Mouse (Mus musculus) heart, embryonic 14.5 days (tissue): ENCODE data around the gene Stard10. TPM values are rescaled to one million over a fixed set of nuclear protein-coding genes. Genes with fewer than 3 reads are reported as not detected.

ENCODE experiments used
- ATAC-seq: fragments of 200-750 bp; cut with Nextera tagmentation; 2 replicates; pipeline ENCODE4 v1.8.0; 2017; ENCODE audit warnings: low read depth, moderate TSS enrichment; ENCODE audit not compliant: insufficient number of reproducible peaks, insufficient read depth, low FRiP score
- H3K27ac ChIP-seq, 2 experiments: fragments of 200-500 bp in 1 of 2; fragments of 300-500 bp in 1 of 2; sonication (generic) in 1 of 2; replicated peaks in 1 of 2; 2 replicates each; pipeline ENCODE4 v1.5.1; 2012 to 2014; ENCODE audit warnings: low read depth in 2 of 2, low read length in 2 of 2, control low read depth in 1 of 2, mild to moderate bottlenecking in 1 of 2, mixed read lengths in 1 of 2; ENCODE audit not compliant: control insufficient read depth in 1 of 2, insufficient read depth in 1 of 2
- H3K27me3 ChIP-seq: fragments of 300-500 bp; sonication (generic); 2 replicates; pipeline ENCODE4 v1.6.1; 2014; ENCODE audit warnings: mild to moderate bottlenecking, low read length, control low read depth; ENCODE audit not compliant: control insufficient read depth, insufficient read depth
- H3K36me3 ChIP-seq: fragments of 300-500 bp; sonication (generic); 2 replicates; pipeline ENCODE4 v1.6.1; 2014; ENCODE audit warnings: mild to moderate bottlenecking, control low read depth, low read length, mixed read lengths; ENCODE audit not compliant: control insufficient read depth, insufficient read depth
- H3K4me1 ChIP-seq, 2 experiments: fragments of 200-500 bp in 1 of 2; fragments of 300-500 bp in 1 of 2; sonication (generic) in 1 of 2; 2 replicates each; pipeline ENCODE4 v1.6.1; 2012 to 2014; ENCODE audit warnings: low read length in 2 of 2, control low read depth in 1 of 2, mixed read lengths in 1 of 2; ENCODE audit not compliant: control insufficient read depth in 2 of 2, insufficient read depth in 2 of 2
- H3K4me2 ChIP-seq: fragments of 300-500 bp; sonication (generic); 2 replicates; pipeline ENCODE4 v1.6.1; 2014; ENCODE audit warnings: mild to moderate bottlenecking, low read length
- H3K4me3 ChIP-seq, 2 experiments: fragments of 200-500 bp in 1 of 2; fragments of 300-500 bp in 1 of 2; sonication (generic) in 1 of 2; 2 replicates each; pipeline ENCODE4 v1.5.1; 2012 to 2014; ENCODE audit warnings: low read length in 2 of 2, mild to moderate bottlenecking in 2 of 2, control low read depth in 1 of 2, low read depth in 1 of 2, moderate library complexity in 1 of 2; ENCODE audit not compliant: control insufficient read depth in 1 of 2, insufficient read depth in 1 of 2
- H3K9ac ChIP-seq: fragments of 300-500 bp; sonication (generic); 2 replicates; pipeline ENCODE4 v1.6.1; 2014; ENCODE audit warnings: mild to moderate bottlenecking, low read length
- H3K9me3 ChIP-seq: fragments of 300-500 bp; sonication (generic); 2 replicates; pipeline ENCODE4 v1.6.1; 2016; ENCODE audit warnings: low read length, control low read depth; ENCODE audit not compliant: control insufficient read depth
- WGBS: fragments of 180-500 bp; shearing (Covaris S2); extraction: QIAGEN DNeasy Blood & Tissue Kit; methylation state at CpG from one replicate; pipeline ENCODE4 v1.1.7; 2014; 5-methylcytosine and 5-hydroxymethylcytosine counted together
- polyA plus RNA-seq: library from polyadenylated mRNA; unstranded; fragments of >200 nt; fragmentation: Nextera tagmentation; extraction: Ambion mirVana; gene quantifications from 2 replicates; pipeline ENCODE4 v1.2.1, GENCODE M21; 2014

The Stard10 gene
- polyA plus RNA-seq, 1 experiment from 2014 or later = 61.7 TPM

DNA sequence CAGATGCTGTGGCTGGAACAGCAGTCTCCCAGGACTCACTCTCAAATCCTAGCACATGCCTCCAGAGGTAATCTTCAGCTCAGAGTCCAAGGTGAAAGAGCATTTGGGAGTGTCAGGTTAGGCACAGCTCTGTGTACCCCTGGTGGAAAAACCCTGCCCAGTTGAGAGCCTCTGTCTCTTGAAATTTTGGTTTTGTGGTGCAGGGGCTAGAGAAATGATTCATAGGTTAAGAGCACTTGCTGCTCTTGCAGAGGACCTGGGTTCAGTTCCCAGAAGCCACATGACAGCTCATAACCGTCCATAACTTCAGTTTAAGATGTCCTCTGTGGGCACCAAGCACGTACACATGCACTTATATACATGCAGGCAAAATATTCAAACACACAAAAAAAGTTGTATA, 29.1 kb upstream of the Stard10 start:
- WGBS = 71% methylated on average over 2 of the region's 2 CpGs
- Histone ChIP-seq H3K27ac (no peak overlapping the region), H3K9me3 (no peaks in the 10 kb centered on the region), H3K27me3 (no peaks in the 10 kb centered on the region), H3K9ac (no peak overlapping the region), H3K36me3 (peaks cover 88% of the 10 kb centered on the region), H3K4me3 (no peak overlapping the region), H3K4me2 (no peak overlapping the region), H3K4me1 (no peaks in the 10 kb centered on the region)
- ATAC-seq = no peak

DNA sequence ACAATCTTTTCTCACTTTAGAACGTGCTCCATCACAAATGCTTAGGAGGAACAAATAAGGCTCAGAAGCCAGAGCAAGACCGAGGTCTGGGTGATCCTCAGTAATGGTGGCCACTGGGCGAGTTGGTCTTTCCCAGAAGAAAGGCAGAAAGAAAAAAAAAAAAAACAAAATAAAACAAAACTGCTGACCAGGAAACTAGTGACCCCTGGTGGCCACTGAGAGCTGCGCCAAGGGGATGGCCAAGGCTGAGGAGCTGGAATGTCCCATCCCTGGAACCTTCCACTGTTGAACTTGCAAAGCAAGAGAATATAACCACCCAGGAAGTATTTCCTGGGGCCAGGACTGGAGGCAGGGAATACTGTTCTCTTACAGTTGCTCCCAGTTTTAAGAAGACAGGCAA, 28.4 kb upstream of the Stard10 start:
- no peak for ATAC-seq
- 37% methylated on average over 4 of the region's 4 CpGs for WGBS
- no peaks in the 10 kb centered on the region for H3K9me3 ChIP-seq
- H3K36me3 ChIP-seq = peaks cover 88% of the 10 kb centered on the region
- no peaks in the 10 kb centered on the region for H3K27me3 ChIP-seq
- no peaks in the 10 kb centered on the region for H3K4me1 ChIP-seq
- no peak overlapping the region for H3K27ac ChIP-seq
- no peak overlapping the region for H3K4me3 ChIP-seq
- no peak overlapping the region for H3K4me2 ChIP-seq
- no peak overlapping the region for H3K9ac ChIP-seq

DNA sequence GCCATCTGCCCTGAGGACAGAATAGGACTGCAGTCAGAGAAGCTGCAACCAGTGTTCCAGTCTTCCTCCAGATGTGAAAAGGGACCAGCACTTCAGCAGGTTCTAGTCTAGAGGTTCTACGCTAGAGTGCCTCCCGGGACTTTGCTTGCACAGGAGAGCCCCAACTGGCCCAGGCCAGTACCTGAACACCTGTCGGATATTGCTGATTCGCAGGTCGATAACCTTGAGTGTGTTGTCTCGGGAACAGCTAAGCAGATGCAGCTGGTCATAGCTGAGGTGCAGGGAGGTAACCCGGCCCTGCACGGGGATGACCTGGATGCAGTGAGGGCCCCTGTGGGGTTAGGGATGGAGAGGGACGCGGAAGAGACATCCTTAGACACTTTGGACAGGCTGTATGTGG, 26.5 kb upstream of the Stard10 start:
- no peak overlapping the region for H3K4me3 ChIP-seq
- peaks cover 87% of the 10 kb centered on the region for H3K36me3 ChIP-seq
- H3K27ac ChIP-seq = no peak overlapping the region
- no peaks in the 10 kb centered on the region for H3K27me3 ChIP-seq
- no peak for ATAC-seq
- H3K4me1 ChIP-seq = no peaks in the 10 kb centered on the region
- WGBS = 85% methylated on average over 10 of the region's 10 CpGs
- H3K9me3 ChIP-seq = no peaks in the 10 kb centered on the region
- H3K4me2 ChIP-seq = no peak overlapping the region
- H3K9ac ChIP-seq = no peak overlapping the region

DNA sequence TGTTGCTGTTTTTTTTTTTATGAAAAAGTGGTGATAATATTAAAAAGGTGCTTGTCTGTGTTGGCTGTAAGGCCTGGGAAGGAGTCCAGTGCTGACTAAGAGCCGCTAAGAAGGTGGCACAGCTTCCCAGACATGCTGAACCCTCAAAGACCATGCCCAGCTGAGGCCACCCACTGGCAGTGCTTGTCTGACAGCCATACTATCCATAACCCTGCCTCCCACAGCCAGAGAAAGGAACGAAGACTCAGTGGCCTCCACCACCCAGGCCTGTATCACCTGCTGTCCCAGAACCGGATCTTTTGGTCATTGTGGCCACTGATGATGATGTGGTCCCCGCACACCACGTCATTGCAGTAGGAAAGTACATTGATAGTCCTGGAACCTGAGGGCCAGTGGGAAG, 25.7 kb upstream of the Stard10 start:
- no peak overlapping the region for H3K27ac ChIP-seq
- no peak overlapping the region for H3K4me3 ChIP-seq

DNA sequence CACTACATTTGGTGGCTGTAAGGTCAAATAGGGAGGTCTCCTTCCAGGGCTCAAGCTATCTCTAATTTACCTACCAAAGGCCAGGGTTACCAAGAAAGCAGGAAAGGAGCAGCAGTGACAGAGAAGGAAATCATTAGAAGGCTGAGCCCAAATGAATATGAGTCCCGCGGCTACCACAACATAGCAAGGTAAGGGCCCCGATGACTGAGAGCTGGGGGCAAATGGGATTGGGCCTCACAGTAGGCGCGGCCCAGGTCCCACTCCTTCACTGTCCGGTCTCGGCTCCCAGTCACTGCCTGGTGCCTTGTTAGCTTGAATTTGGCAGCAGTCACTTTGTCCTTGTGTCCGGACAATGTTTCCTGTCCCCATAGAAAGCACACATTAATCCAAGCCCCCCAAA, 25.2 kb upstream of the Stard10 start:
- 92% methylated on average over 8 of the region's 8 CpGs for WGBS
- ATAC-seq = no peak
- Histone ChIP-seq H3K9ac (no peak overlapping the region), H3K27ac (no peak overlapping the region), H3K4me1 (0 out of 4 replicates have a peak, but pooled peaks cover 4% of the 10 kb centered on the region in 2 experiments), H3K27me3 (no peaks in the 10 kb centered on the region), H3K36me3 (peaks cover 82% of the 10 kb centered on the region), H3K4me2 (no peak overlapping the region), H3K9me3 (no peaks in the 10 kb centered on the region), H3K4me3 (no peak overlapping the region)

More for the DNA sequence above, 25.7 kb upstream of the Stard10 start:
- Histone ChIP-seq H3K36me3 (peaks cover 86% of the 10 kb centered on the region), H3K9ac (no peak overlapping the region), H3K4me2 (no peak overlapping the region), H3K4me1 (0 out of 4 replicates have a peak, but pooled peaks cover 0 to under 1% of the 10 kb centered on the region in 2 experiments), H3K27me3 (no peaks in the 10 kb centered on the region), H3K9me3 (no peaks in the 10 kb centered on the region)
- no peak for ATAC-seq
- WGBS = 78% methylated on average over 5 of the region's 5 CpGs

DNA sequence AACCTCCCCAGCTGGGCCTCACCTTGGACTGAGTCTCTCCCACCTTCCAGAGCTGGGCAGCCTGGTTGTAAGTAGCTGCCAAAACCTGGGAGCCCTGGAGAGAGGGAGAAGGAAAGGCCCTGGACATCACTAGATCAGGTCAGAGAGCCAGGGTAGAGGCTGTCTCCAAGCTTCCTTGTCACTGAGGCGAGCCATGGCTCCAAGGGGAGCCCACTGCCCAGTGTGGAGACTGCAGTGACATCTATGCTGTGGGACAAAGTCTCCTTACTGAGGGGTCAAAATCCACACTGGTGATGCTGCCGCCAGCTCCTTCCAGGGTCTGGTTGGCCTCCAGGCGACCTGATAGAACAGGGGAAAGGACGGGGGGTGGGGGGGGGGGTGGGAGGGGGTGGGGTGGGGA, 24.8 kb upstream of the Stard10 start:
- ATAC-seq = no peak
- peaks cover 79% of the 10 kb centered on the region for H3K36me3 ChIP-seq
- H3K9ac ChIP-seq = no peak overlapping the region
- H3K4me1 ChIP-seq = peaks cover 7% of the 10 kb centered on the region in 2 experiments; a peak in 2 of 4 replicates
- no peak overlapping the region for H3K4me3 ChIP-seq
- H3K27ac ChIP-seq = no peak overlapping the region
- H3K27me3 ChIP-seq = no peaks in the 10 kb centered on the region
- no peak overlapping the region for H3K4me2 ChIP-seq
- H3K9me3 ChIP-seq = no peaks in the 10 kb centered on the region
- 66% methylated on average over 4 of the region's 4 CpGs for WGBS

DNA sequence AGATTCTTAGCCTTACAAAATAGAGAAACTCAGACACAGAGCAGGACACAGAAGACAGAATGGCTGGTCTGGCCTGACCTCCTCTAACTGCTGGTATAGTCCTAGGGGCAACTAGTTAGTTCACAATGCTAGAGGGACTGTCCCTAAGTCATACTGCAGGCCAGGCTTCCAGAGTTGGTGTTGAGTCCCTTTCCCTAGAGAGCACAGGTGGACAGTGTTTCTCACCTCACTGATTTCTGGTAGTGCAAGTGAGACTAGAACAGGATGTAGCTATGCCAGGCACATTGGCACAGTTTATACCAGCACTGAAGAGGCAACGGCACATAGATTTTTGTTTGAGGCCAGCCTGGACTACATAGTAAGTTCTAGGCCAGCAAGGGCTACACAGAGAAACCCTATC, 24.2 kb upstream of the Stard10 start:
- Histone ChIP-seq H3K9me3 (no peaks in the 10 kb centered on the region), H3K27ac (no peak overlapping the region), H3K4me1 (peaks cover 8 to 9% of the 10 kb centered on the region in 2 experiments; a peak in 2 of 4 replicates), H3K4me2 (no peak overlapping the region), H3K36me3 (peaks cover 73% of the 10 kb centered on the region), H3K9ac (no peak overlapping the region), H3K27me3 (no peaks in the 10 kb centered on the region), H3K4me3 (no peak overlapping the region)
- ATAC-seq = no peak
- WGBS = 90% methylated on average over 1 of the region's 1 CpGs

DNA sequence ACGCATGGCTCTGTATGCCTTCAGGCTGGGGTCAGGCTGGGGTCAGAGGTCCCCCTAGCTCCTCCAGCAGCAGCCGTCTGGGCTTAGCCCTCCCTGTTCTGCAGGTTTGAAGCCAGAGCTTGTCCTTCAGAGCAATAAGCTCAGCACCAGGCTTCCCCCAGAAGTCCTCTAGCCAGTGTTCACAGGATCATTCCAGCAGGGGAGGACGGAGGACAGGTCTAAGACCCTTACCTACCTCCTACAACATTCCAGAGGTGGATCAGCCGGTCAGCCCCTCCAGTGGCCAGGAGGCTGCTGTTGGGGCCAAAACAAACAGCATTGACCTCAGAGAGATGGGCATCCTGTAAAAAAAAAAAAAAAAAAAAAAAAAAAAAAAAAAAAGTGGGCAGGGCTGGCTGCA, 23.7 kb upstream of the Stard10 start:
- no peak overlapping the region for H3K4me2 ChIP-seq
- no peaks in the 10 kb centered on the region for H3K9me3 ChIP-seq
- no peak overlapping the region for H3K4me3 ChIP-seq
- peaks cover 71% of the 10 kb centered on the region for H3K36me3 ChIP-seq
- no peak overlapping the region for H3K9ac ChIP-seq
- no peak overlapping the region for H3K27ac ChIP-seq
- no peak for ATAC-seq
- no peaks in the 10 kb centered on the region for H3K27me3 ChIP-seq
- H3K4me1 ChIP-seq = peaks cover 8 to 9% of the 10 kb centered on the region in 2 experiments; a peak in 2 of 4 replicates
- 58% methylated on average over 4 of the region's 4 CpGs for WGBS
